Mouse (Mus musculus) cerebellum, adult 18-20 months (tissue): ENCODE results near the gene Dip2a.

Experiments used
- DNase-seq, 2 experiments: peaks; one replicate each; pipeline ENCODE4 v3.0.0; 2021

Gene Dip2a

GRCm38 (mm10) chr10:76300133-76300532 is 45.0 kb downstream of the Dip2a start:
- no peak for DNase-seq

DNA sequence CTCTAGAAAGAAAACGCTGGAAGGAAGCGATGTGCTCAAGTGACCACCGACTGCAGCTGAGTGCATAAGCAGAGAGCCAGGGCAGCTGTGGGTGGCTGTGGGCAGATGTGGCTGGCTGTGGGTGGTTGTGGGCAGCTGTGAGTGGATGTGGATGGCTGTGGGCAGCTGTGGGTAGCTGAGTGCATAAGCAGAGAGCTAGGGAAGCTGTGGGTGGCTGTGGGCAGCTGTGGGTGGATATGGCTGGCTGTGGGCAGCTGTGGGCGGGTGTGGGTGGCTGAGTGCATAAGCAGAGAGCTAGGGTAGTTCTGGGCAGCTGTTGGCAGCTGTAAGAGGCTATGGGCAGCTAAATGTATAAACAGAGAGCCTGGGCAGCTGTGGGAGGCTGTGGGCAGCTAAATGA is 51.9 kb downstream of the Dip2a start:
- no peak for DNase-seq

GRCm38 (mm10) chr10:76289936-76290671 is 55.0 kb downstream of the Dip2a start:
- DNase-seq, result no peak

GRCm38 (mm10) chr10:76289052-76289451 is 56.0 kb downstream of the Dip2a start:
- DNase-seq, result no peak

DNA sequence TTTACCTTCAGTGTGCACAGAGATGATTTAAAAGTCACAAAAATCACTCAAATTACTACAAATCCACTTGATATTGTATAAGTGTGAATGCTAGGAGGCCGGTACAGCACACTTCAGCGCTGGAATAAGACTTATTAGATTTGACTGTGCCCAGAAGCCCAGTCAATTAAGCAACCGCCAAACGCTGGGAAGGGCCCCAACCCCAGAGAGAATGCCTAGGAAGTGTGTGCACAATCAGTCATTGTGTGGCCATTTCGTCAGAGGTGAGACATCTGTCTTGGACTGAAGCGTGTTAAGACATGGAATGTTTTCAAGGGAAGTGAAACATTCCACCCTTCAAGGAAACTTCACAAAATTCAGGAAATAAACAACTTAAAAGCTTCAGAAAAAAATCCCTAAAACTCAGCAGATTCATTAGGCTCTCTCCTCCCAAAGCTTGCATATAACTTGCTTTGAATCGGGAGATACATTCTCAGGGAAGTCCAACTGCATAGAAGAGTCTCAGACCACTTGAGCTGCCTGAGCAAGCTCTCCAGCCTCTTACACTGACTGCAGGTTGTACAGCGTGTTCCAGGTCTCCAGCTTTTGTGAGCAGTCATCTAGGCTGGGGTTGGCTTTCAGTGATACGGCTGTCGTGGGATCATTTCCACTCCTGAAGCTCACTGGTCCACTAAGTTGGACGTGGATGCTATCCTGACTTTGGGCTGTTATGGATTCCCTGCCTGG is 56.7 kb downstream of the Dip2a start:
- DNase-seq, result no peak

- no peak for DNase-seq
These were observed 66.5 kb downstream of the Dip2a start for GRCm38 (mm10) chr10:76278541-76279097.

DNA sequence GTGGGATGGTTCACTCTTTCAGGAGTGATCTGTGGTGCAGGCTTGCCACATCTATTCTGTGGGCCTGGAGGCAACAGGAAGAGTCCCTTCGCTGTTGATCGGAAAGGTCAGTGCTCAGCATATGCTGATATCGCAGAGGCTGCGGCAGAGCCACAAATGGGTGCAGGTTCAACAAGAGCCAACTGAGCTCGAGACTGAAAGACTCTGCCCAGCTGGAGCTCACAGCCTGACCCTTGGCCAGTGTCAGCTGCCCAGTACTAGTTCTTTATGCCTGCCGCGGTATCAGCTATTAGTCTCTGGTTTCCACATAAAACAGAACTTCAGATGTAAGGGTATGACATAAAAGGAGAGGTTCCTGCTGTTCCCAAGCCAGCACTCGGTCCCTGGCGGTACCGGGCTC is 69.8 kb downstream of the Dip2a start:
- DNase-seq, result no peak

GRCm38 (mm10) chr10:76271238-76271637 is 73.9 kb downstream of the Dip2a start:
- DNase-seq, result peak; percentile 14 to 24

DNA sequence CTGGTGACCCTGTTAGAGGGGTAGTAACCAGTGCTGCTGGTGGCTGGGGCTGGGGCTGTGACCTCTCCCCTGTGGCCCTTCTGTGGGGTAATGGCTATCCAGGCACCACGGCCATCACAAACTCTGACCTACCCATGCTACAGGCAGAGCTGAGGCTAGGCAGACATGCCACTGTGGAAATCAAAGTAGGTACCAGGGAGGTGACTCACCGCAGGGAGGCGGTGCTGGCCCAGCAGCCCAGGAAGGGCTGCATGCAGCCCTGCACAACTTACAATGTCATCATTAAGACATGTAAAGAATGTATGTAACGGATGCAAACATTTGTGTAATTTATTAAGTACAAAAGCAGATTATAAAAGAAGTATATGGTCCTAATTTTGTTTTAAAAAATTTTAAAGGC is 82.7 kb downstream of the Dip2a start:
- no peak for DNase-seq

- no peak for DNase-seq
These were observed 83.6 kb downstream of the Dip2a start for GRCm38 (mm10) chr10:76261447-76261846.

GRCm38 (mm10) chr10:76260358-76261059 is 84.6 kb downstream of the Dip2a start:
- no peak for DNase-seq

GRCm38 (mm10) chr10:76259566-76260232 is 85.4 kb downstream of the Dip2a start:
- DNase-seq, result no peak

GRCm38 (mm10) chr10:76257719-76258390 is 87.2 kb downstream of the Dip2a start:
- DNase-seq, result no peak

DNA sequence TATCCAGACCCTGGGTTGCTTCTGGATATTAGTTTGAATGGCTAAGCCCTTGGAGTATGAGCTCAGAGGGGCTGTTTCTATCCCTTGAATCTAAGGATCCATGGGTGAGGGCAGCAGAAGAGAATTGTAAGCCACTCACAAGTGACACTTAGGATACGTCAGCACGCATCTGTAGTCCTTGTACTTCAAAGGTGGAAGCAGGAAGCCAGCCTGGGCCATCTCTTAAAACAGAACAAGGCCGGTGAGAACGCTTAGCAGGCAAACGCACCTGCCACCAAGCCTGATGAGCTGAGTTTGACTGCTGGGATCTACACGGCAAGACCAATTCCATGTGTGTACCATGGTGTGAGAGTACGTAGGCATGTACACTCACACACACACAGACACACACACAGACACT is 87.9 kb downstream of the Dip2a start:
- no peak for DNase-seq

- no peak for DNase-seq
These were observed 89.5 kb downstream of the Dip2a start for GRCm38 (mm10) chr10:76255617-76256016.

- peak in 1 of 2 experiments; percentile 23 for DNase-seq
These were observed 91.6 kb downstream of the Dip2a start, which contains the start of gene S100b for GRCm38 (mm10) chr10:76253536-76253935. Gene S100b (plus strand): TSS chr10:76253853.

DNA sequence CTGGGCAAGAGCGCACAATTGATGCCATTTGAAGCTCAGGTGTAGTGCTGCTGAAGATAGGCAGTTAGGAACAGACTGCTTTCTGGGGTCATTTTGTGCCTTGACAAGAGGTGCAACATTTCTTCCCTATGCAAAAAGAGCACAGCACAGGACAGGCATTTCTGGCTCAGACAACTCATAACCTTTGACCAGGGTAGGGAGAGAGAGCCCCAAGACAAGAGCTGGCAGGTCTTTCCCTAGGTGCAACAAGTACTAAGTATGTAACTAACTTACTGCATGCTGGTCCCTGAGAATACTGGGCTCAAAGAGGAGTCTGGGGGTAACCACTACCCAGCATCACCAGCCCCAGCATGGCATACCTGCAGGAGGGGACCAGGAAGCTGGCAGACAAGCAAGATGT is 92.0 kb downstream of the Dip2a start:
- no peak for DNase-seq

DNA sequence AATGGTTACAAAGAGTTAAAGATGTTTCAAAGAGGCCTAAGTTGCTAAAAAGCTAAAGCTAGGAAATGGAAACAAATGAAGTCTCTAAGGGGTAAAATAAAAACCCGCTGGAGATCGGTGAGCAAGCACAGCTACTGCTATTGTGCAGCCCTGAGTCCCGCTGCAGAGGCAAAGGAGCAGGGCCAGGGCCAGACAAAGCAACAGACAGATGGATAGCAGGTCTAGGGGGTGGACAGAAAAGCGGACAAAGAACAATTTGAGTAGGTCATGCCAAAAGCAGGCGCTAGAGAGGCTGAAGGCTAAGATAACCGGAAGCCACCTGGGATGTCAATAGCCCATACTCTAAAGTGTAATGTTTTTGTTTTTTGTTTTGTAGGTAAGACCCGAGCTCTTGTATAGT is 94.2 kb downstream of the Dip2a start:
- DNase-seq, result no peak

DNA sequence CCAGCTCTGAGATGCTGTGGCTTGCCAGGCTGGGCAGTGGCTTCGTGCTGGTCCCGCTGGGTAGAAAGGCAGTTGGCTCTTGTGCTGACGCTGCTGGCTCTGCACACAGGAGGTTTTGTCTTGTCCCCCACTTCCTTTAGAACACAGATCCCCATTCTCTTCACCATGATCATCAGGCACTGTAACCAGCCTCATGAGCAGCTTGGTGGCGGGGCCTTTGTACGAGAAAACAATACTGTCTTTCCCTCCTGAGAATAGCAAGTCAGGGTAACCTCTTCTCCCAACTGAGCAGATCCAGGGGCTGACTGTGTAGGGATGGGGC is 96.5 kb downstream of the Dip2a start:
- DNase-seq, result no peak

DNA sequence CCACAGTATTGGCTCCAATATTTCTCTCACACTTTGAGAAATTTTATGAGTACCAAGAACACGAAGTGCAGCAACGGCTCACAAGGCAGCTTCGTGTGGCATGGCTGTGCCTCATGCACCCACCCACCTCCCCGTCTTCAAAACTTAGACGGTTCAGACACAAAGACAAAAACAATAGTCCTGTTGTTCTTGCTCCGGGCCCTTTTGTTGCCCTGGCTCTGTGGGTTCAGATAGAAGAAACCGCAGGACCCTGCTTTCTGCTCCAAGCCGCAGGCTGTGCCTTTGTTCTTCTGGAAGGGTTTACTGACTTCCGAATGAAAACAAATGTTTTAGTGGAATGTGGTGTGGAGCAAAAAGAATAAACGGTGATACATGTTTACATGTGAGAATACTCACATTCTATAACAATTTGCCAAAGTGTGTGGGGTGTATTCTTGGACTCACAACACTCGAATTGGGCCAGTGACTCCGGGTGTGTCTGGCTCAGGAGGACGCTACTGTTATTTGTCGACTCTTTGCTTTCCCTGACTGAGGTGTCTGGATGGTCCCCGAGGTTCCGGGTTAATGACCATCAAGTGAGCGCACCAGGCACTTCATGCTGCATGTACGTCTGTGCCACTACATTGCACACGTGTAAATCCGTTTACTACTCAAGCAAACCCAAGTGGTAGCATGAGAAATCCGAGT is 97.0 kb downstream of the Dip2a start:
- no peak for DNase-seq

DNA sequence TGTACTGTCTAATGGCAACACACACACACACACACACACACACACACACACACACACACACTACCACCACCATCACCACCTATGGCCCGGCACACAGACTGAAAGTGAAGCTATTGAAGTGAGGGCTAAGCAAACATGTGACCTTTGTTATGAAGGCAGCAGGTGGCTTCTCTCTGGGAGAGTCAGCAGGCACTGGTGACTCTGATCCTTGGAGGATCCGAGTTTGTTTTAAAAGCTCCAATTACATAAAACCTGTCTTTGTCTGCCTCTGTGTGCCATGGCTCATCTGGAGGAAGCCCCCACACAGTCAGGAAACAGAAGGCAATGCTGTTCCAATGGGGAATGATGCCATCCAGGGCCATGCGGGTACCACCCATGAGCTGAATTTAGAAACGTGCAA is 98.5 kb downstream of the Dip2a start:
- DNase-seq, result no peak

GRCm38 (mm10) chr10:76245106-76245505 is 100.0 kb downstream of the Dip2a start:
- DNase-seq, result no peak
